Mouse (Mus musculus): Measurements from ENCODE around the gene Dhrs11. TPM values are rescaled to one million over a fixed set of nuclear protein-coding genes. Genes with fewer than 3 reads are reported as not detected.
"Not testable (repeated sequence)": the region's sequence is repeated elsewhere in the genome, so short reads cannot be mapped to it uniquely, and the experiment has no call there.

Dhrs11 gene
- polyA plus RNA-seq, 1 experiment from 2014 or later: 3.7 TPM

- Histone ChIP-seq H3K4me3 (replicated peaks; ENCODE audit: low read length) (no peak overlapping the region), H3K9me3 (ENCODE audit: control insufficient read depth, low read length) (no peaks in the 10 kb centered on the region), H3K27me3 (replicated peaks; ENCODE audit: control insufficient read depth, insufficient read depth, low read length) (no peaks in the 10 kb centered on the region), H3K27ac (ENCODE audit: low read length) (no peak overlapping the region), H3K4me1 (replicated peaks; ENCODE audit: control insufficient read depth, insufficient read depth, low read length) (peaks cover 19% of the 10 kb centered on the region), H3K9ac (replicated peaks; ENCODE audit: low read depth, low read length) (no peak overlapping the region), H3K36me3 (ENCODE audit: control insufficient read depth, insufficient read depth) (no peaks in the 10 kb centered on the region), H3K4me2 (ENCODE audit: low read length) (no peak overlapping the region)
- no peak for ATAC-seq
- 85% methylated on average over 2 of the region's 2 CpGs for WGBS
Observed at GRCm38 (mm10) chr11:84867586-84867985, 38.8 kb upstream of the Dhrs11 start.

GRCm38 (mm10) chr11:84865268-84865667, 36.5 kb upstream of the Dhrs11 start:
- Histone ChIP-seq H3K4me1 (replicated peaks; ENCODE audit: control insufficient read depth, insufficient read depth, low read length) (peaks cover 17% of the 10 kb centered on the region), H3K4me3 (replicated peaks; ENCODE audit: low read length) (no peak overlapping the region), H3K9me3 (ENCODE audit: control insufficient read depth, low read length) (no peaks in the 10 kb centered on the region), H3K27ac (ENCODE audit: low read length) (no peak overlapping the region), H3K36me3 (ENCODE audit: control insufficient read depth, insufficient read depth) (peaks cover 3% of the 10 kb centered on the region; the same call in 1 of the 2 replicates), H3K4me2 (ENCODE audit: low read length) (no peak overlapping the region), H3K27me3 (replicated peaks; ENCODE audit: control insufficient read depth, insufficient read depth, low read length) (no peaks in the 10 kb centered on the region), H3K9ac (replicated peaks; ENCODE audit: low read depth, low read length) (no peak overlapping the region)
- no peak for ATAC-seq
- WGBS: 87% methylated on average over 2 of the region's 2 CpGs

GRCm38 (mm10) chr11:84855285-84855684, 26.5 kb upstream of the Dhrs11 start:
- H3K4me3 ChIP-seq (replicated peaks; ENCODE audit: low read length): no peak overlapping the region
- no peaks in the 10 kb centered on the region for H3K9me3 ChIP-seq (ENCODE audit: control insufficient read depth, low read length)
- H3K9ac ChIP-seq (replicated peaks; ENCODE audit: low read depth, low read length): no peak overlapping the region
- no peak overlapping the region for H3K27ac ChIP-seq (ENCODE audit: low read length)
- H3K36me3 ChIP-seq (ENCODE audit: control insufficient read depth, insufficient read depth): peaks cover 17% of the 10 kb centered on the region
- no peak overlapping the region for H3K4me2 ChIP-seq (ENCODE audit: low read length)
- no peak for ATAC-seq
- 97% methylated on average over 6 of the region's 6 CpGs for WGBS
- H3K27me3 ChIP-seq (replicated peaks; ENCODE audit: control insufficient read depth, insufficient read depth, low read length): no peaks in the 10 kb centered on the region
- no peaks in the 10 kb centered on the region for H3K4me1 ChIP-seq (replicated peaks; ENCODE audit: control insufficient read depth, insufficient read depth, low read length)

GRCm38 (mm10) chr11:84847475-84848090, 18.8 kb upstream of the Dhrs11 start:
- Histone ChIP-seq H3K4me2 (ENCODE audit: low read length) (no peak overlapping the region), H3K4me3 (replicated peaks; ENCODE audit: low read length) (no peak overlapping the region), H3K36me3 (ENCODE audit: control insufficient read depth, insufficient read depth) (peaks cover 22% of the 10 kb centered on the region), H3K4me1 (replicated peaks; ENCODE audit: control insufficient read depth, insufficient read depth, low read length) (no peaks in the 10 kb centered on the region), H3K27ac (ENCODE audit: low read length) (no peak overlapping the region), H3K9ac (replicated peaks; ENCODE audit: low read depth, low read length) (no peak overlapping the region), H3K27me3 (replicated peaks; ENCODE audit: control insufficient read depth, insufficient read depth, low read length) (no peaks in the 10 kb centered on the region), H3K9me3 (ENCODE audit: control insufficient read depth, low read length) (no peaks in the 10 kb centered on the region)
- WGBS: 88% methylated on average over 7 of the region's 7 CpGs
- no peak for ATAC-seq

- Histone ChIP-seq H3K4me1 (replicated peaks; ENCODE audit: control insufficient read depth, insufficient read depth, low read length) (no peaks in the 10 kb centered on the region), H3K4me2 (ENCODE audit: low read length) (no peak overlapping the region), H3K36me3 (ENCODE audit: control insufficient read depth, insufficient read depth) (peaks cover 20% of the 10 kb centered on the region), H3K27ac (ENCODE audit: low read length) (no peak overlapping the region), H3K4me3 (replicated peaks; ENCODE audit: low read length) (no peak overlapping the region), H3K27me3 (replicated peaks; ENCODE audit: control insufficient read depth, insufficient read depth, low read length) (no peaks in the 10 kb centered on the region), H3K9ac (replicated peaks; ENCODE audit: low read depth, low read length) (no peak overlapping the region), H3K9me3 (ENCODE audit: control insufficient read depth, low read length) (no peaks in the 10 kb centered on the region)
- WGBS: 95% methylated on average over 15 of the region's 15 CpGs
- no peak for ATAC-seq
Observed at GRCm38 (mm10) chr11:84846741-84847474, 18.1 kb upstream of the Dhrs11 start.

GRCm38 (mm10) chr11:84839330-84839729, 10.5 kb upstream of the Dhrs11 start:
- Histone ChIP-seq H3K4me1 (replicated peaks; ENCODE audit: control insufficient read depth, insufficient read depth, low read length) (no peaks in the 10 kb centered on the region), H3K9me3 (ENCODE audit: control insufficient read depth, low read length) (no peaks in the 10 kb centered on the region), H3K9ac (replicated peaks; ENCODE audit: low read depth, low read length) (no peak overlapping the region), H3K27me3 (replicated peaks; ENCODE audit: control insufficient read depth, insufficient read depth, low read length) (no peaks in the 10 kb centered on the region), H3K4me3 (replicated peaks; ENCODE audit: low read length) (no peak overlapping the region), H3K4me2 (ENCODE audit: low read length) (no peak overlapping the region), H3K36me3 (ENCODE audit: control insufficient read depth, insufficient read depth) (peaks cover 39% of the 10 kb centered on the region), H3K27ac (ENCODE audit: low read length) (no peak overlapping the region)
- 92% methylated on average over 2 of the region's 2 CpGs for WGBS
- ATAC-seq: no peak

GRCm38 (mm10) chr11:84829495-84829894, 701 bp upstream of the Dhrs11 start:
- Histone ChIP-seq H3K4me1 (replicated peaks; ENCODE audit: control insufficient read depth, insufficient read depth, low read length) (peaks cover 13% of the 10 kb centered on the region), H3K4me3 (replicated peaks; ENCODE audit: low read length) (peak overlapping the region; percentile 57), H3K9ac (replicated peaks; ENCODE audit: low read depth, low read length) (peak overlapping the region; percentile 72), H3K4me2 (ENCODE audit: low read length) (peak overlapping the region; percentile 89)
- H3K27ac ChIP-seq (ENCODE audit: low read length); H3K36me3 ChIP-seq (ENCODE audit: control insufficient read depth, insufficient read depth); H3K27me3 ChIP-seq (replicated peaks; ENCODE audit: control insufficient read depth, insufficient read depth, low read length); H3K9me3 ChIP-seq (ENCODE audit: control insufficient read depth, low read length); ATAC-seq: not testable (repeated sequence)
- 73% methylated on average over 11 of the region's 11 CpGs for WGBS

GRCm38 (mm10) chr11:84827901-84828503, 792 bp downstream of the Dhrs11 start:
- no peak for ATAC-seq
- Histone ChIP-seq H3K4me3 (replicated peaks; ENCODE audit: low read length) (peak overlapping the region; percentile 57), H3K9me3 (ENCODE audit: control insufficient read depth, low read length) (no peaks in the 10 kb centered on the region), H3K4me2 (ENCODE audit: low read length) (peak overlapping the region; percentile 89), H3K36me3 (ENCODE audit: control insufficient read depth, insufficient read depth) (no peaks in the 10 kb centered on the region; the same call in 1 of the 2 replicates), H3K4me1 (replicated peaks; ENCODE audit: control insufficient read depth, insufficient read depth, low read length) (peaks cover 13% of the 10 kb centered on the region), H3K27me3 (replicated peaks; ENCODE audit: control insufficient read depth, insufficient read depth, low read length) (no peaks in the 10 kb centered on the region), H3K27ac (ENCODE audit: low read length) (no peak overlapping the region), H3K9ac (replicated peaks; ENCODE audit: low read depth, low read length) (peak overlapping the region; percentile 72; the same call in 1 of the 2 replicates)
- WGBS: 51% methylated on average over 3 of the region's 3 CpGs

- H3K9ac ChIP-seq (replicated peaks; ENCODE audit: low read depth, low read length): no peak overlapping the region
- peaks cover 13% of the 10 kb centered on the region for H3K4me1 ChIP-seq (replicated peaks; ENCODE audit: control insufficient read depth, insufficient read depth, low read length)
- H3K4me3 ChIP-seq (replicated peaks; ENCODE audit: low read length): no peak overlapping the region
- H3K27me3 ChIP-seq (replicated peaks; ENCODE audit: control insufficient read depth, insufficient read depth, low read length): no peaks in the 10 kb centered on the region
- ATAC-seq: no peak
- no peaks in the 10 kb centered on the region; the same call in 1 of the 2 replicates for H3K36me3 ChIP-seq (ENCODE audit: control insufficient read depth, insufficient read depth)
- no peak overlapping the region for H3K4me2 ChIP-seq (ENCODE audit: low read length)
- no peak overlapping the region for H3K27ac ChIP-seq (ENCODE audit: low read length)
- no peaks in the 10 kb centered on the region for H3K9me3 ChIP-seq (ENCODE audit: control insufficient read depth, low read length)
Observed at GRCm38 (mm10) chr11:84827492-84827891, 1.3 kb downstream of the Dhrs11 start.

All from forebrain, embryonic 16.5 days (tissue).